Mouse (Mus musculus) spleen, adult 2 months (tissue): ENCODE data around the gene Smox.

ENCODE experiments used
- CTCF ChIP-seq: fragments of 200-500 bp; IDR thresholded peaks from 2 replicates; pipeline ENCODE4 v1.5.1; 2011; ENCODE audit warnings: mild to moderate bottlenecking, inconsistent platforms; ENCODE audit not compliant: insufficient read depth, insufficient read length, insufficient replicate concordance; ENCODE audit errors: extremely low read depth
- POLR2A ChIP-seq: fragments of 200-500 bp; IDR thresholded peaks from 2 replicates; pipeline ENCODE4 v1.6.1; 2011; ENCODE audit warnings: low read depth, low read length, inconsistent platforms

DNA sequence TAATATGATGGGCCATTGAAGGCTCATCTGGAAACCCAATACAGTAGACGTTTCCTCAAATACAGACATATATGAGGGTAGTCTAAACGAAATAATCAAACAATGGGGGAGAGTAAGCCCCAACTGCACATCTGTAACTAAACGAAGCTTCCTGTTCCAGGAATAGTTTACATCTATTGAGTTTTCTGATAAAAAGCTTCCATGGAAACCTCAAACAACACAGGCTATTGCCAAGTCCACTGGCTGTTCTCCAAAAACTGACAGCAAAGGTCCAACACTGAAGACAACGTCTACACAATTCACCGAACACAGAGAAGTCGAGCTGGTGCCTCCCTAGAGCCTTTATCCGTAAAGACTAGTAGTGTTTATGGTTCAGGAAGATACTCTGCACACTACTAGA is 33.6 kb upstream of the Smox start:
- TF ChIP-seq CTCF, result no peak
- no peak for TF ChIP-seq POLR2A
